Mouse (Mus musculus) thymus, postnatal 10 days (tissue): ENCODE results near the gene Npr1.

Experiments used
- DNase-seq, 2 experiments: peaks; one replicate each; pipeline ENCODE4 v3.0.0; 2021; ENCODE audit warnings: low spot score in 2 of 2

Npr1 gene

DNA sequence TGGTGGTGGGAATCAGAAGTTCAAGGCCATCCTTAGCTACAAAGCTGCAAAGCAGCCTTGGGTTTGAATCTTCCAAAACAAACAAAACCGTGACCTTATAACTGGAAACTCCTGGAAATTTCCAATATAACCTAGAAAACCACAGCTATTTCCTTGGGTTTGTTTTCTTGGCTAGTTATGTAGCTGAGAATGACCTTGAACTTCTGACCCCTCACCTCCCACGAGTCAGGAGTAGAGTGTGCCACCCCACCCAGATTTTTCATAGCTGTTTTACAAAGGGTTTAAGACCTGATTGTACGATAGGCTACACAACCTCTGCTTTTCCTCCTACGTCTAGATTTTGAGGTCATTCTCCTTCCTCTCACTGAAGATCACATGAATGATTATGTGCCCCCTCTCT, 28.5 kb downstream of the Npr1 start:
- DNase-seq, result no peak

DNA sequence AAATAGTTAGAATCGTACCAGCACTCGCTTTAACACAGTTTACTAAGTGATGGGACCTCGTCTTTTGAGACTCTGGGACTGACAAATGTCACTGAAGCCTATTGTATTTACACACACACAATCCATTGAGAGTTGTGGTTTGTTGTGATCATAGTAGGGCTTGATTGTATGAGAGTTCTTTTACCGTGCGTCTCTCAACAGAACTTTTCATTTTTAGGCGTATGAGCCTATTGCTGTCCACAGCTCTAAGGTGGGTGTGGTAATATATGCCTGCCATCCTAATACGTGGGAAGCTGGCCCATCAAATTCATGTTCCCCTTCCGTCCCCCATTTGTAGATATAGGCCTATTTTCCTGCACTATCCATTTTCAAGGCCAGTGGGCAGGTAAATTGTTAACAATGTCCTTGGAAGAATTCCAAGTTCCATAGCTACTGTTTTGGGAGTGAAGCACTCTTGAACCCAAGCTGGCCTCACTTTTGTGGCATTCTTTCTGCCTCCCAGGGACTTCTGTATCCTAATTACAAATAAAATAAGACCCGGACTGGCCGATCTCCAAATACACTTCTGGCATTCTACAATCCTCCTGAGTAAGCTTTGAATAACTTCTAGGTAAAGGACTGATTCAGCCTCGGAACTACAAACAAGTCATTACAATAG, 31.5 kb downstream of the Npr1 start:
- no peak for DNase-seq

DNA sequence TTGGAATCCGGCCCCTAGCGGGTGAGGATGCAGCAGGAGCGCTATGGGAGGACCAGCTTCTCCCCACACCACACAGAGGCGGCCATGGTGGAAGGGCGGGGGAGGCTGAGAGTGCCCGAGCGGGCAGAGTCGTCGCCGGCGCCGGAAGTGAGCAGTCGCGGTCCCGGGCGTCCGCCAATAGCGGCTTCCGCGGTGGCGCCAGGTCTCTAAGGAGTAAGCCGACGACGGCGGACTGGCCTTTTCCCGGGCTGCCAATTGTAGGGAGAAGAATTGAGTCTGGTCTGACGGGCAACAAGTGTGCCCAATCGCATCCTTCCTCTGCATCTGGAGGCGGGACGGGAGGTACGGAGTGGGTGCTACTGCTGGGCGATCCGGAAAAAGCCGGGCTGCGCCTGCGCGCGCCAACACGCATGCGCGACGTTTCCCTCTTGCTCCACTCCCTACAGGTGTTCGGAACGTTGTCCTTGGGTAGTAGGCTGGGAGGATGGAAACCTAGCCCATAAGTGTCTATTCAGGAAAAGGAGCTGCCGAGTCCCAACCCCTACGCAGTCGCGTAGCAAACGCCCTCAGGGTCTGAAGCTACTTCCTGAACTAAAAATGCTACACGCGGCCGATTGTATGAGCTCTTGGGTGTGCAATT, 32.2 kb downstream of the Npr1 start, which contains the start of gene Ints3:
Gene Ints3, minus strand, starts transcription at position 242 of the 640 bp plus-strand sequence.
- peak; percentile 97 to 99 for DNase-seq

DNA sequence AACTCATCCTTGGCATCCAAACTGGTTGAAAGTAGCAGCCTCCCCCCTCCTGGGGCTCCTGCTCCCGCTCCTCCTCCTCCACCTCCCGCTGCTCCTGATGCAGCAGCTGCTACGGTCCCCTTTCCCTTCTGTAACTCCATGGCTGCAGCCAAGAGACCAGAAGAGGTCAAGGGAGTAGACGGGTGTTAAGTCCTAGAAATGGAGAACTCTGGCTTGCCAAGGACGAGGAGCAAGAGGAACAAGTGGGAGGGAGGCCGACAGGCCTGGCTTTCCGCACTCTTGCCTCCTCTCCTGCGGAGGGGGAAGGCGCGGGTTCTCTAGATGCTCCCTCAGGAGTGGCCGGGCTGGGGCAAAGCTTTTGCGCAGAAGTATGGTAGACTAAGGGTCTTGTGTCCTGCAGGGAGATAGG, 32.9 kb downstream of the Npr1 start:
- peak in 1 of 2 experiments; percentile 49 for DNase-seq

DNA sequence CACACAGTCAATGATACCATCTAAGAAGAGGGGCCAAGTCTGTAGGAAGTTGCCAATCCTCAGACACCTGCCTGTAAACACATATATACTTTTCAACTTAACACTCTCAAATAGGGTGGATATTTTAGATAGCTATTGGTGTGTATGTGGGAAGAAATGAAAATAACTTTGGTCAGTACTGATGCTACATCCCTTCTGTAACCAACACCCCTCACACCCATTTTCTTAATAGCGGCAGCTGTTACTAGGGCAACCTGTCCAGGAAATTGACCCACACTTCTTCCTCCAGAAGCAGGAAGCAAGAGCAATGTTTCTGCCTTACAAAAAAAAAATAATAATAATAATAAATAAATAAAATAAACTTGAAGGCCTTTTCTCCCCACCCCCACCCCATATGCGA, 33.3 kb downstream of the Npr1 start:
- DNase-seq, result no peak

DNA sequence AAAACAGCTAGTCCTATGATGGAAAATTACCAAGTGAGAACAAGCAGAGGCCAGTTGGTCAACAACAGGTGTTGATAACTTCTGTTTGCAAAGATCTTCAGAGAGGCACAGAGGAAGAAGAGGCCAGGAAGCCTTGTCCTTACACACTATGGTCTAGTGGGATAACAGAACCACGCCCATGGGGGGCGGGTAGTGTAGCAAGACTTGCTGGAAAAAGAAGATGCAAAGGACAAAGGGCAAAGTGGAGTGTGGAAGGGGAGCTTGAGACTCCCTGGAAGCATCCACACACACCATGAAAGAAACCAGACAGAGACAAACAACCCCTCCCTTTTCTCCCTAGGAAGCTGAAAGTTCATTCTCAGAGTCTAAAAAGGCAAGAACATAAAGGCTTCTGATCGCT, 36.1 kb downstream of the Npr1 start:
- DNase-seq, result no peak

DNA sequence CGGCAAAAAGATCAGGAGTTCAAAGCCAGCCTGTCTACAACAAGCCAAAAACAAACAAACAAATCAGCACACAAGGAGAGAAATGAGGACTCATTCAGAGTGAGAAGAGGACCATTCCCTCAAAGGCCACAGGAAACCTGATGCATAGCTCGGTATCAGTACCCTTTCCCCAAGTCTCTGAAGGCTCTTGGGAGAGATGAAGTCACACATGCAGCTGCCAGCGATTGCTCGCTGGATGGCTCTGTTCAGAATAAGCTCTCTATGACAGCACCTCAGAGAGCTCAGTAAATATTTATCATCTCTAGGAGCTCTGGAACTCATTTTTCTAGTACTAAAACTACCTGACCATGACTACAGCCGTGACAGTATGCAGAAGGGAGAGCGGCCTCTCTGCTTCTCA, 37.5 kb downstream of the Npr1 start:
- DNase-seq, result no peak

DNA sequence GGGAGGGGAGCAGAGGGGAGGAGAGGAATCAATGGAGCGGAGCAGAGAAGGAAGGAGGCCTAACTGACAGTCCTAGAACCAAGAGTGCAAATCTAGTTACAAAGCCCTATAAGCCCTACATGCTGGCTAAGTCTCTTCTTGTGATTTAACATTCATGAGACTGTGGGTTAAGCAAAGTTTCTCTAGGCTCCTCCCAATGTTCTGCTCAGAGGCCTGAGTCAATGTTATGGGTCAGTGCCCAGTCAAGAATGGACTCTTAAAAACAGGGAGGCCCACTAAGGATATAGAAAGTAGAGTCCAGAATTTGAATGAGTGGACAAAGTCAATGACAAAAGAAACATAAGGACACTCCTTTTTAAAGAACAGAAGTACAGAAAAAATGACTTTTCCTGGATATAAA, 38.1 kb downstream of the Npr1 start:
- DNase-seq, result no peak

DNA sequence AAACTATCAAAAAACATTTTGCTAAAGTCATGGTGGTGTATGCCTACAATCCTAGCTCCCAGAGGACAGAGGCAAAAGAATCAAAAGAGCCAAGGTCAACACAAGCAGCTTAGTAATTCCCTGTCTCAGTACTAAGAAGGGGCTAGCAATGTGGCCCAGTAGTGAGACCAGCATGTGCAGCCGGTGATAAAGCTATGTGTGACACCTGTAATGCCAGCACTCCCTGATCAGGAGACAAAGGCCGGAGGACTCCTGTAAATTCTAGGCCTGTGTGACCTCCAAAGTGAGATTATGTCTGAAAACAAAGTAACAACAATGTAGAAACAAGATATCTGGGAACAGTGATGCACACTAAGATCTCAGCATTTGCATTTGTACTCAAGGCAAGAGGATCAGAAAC, 40.2 kb downstream of the Npr1 start:
- DNase-seq, result no peak

DNA sequence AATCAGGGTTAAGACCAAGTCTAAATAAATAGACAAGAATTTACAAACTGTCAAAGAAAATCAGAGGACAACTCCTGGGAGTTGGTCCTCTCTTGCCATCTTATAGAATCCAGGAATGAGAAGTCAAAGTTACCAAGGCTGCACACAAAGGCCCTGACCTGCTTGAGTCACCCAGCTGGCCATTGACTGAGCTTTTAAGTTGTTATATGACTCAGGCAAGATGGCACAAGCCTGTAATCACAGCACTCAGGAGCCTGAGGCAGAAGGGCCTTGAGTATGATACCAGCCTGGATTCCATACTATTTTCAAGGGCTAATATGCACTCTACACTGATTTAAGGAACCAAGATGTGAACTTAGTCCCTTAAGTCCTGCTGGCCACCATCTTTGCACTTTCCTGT, 42.1 kb downstream of the Npr1 start:
- DNase-seq, result no peak

DNA sequence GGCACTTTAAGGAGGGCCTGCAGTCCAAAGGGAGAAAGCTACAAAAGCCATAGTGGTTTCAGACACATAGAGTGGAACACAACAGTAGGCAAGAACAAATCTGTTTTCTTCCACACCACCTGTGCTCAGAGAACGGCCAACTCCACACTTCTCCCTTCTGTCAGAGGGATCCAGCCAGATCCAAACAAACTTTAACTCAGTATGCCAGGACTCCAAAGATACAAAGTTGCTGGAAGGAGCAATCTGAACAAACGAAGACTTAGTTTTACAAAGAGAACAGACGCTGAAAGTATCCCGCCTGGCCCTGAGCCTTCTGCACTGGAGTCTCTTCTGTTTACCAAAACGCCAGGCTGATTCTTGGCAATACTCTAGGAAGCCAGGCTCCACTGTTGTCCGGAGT, 45.0 kb downstream of the Npr1 start:
- no peak for DNase-seq

DNA sequence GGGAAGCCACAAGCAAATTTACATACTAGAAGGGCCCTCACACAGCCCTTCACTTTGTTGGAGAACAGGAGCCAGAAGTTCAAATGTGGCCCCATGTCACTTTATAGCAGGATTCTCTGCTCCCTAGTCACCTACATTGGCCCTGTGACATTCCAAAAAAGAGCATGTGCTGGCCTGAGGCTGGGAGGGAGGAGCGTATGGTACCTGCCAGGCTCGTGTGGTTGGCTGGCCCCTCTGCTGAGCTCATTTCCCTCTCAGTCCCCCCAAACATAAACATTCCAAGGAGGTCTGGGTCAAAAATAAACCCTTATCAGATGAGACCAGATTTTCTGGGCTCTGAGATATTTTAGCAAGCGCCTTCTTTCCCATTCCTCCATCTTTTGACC, 52.7 kb downstream of the Npr1 start:
- no peak for DNase-seq

DNA sequence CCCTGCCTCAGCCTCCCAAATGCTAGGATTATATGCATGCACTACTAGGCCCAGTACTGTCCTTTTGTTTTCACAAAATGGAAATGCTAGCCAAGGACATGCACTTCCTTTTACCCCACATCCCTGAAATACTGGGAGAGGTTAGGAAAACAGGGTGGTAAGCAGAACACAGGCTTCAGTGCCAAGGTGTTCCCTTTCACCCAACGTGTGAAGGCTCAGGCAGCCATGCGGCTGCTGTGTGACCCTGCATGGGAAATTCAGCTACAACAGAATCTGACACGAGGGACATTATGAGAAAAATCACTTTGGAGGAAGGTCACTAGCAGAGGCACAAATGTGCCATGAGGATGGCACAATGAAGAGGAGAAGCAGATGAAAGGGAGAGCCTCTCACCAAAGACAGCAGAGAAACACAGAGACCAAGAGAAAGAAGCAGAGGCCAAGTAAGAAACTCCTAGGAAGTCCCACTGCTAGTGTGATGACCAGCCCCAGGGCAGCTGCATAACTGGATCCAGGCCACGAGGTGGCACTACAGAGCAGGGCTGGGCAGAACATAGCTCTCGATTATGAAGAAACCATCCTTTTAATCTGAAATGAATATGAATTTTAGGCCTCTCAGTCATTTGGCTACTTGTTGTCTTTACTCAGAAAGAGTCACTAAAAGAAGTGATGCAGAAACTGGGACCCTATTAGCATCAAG, 53.2 kb downstream of the Npr1 start:
- peak; percentile 15 to 67 for DNase-seq

DNA sequence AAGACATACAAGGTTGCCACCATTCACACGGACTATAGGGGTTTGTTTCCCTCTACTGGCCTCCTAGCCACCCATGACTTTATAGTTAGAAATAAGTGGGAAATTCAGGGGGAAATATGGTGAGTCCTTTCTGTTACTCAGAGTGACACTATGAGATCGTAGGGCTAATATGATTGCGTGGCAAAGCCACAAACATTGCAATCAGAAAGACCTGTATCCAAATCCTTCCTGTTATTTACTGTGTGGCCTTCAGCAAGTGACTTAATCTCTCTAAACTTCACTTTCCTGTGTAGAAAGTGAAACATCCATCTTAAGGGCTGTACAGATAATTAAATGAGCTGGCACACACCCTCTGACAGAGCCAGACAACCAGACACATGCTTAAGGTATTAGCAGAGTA, 56.9 kb downstream of the Npr1 start:
- no peak for DNase-seq

DNA sequence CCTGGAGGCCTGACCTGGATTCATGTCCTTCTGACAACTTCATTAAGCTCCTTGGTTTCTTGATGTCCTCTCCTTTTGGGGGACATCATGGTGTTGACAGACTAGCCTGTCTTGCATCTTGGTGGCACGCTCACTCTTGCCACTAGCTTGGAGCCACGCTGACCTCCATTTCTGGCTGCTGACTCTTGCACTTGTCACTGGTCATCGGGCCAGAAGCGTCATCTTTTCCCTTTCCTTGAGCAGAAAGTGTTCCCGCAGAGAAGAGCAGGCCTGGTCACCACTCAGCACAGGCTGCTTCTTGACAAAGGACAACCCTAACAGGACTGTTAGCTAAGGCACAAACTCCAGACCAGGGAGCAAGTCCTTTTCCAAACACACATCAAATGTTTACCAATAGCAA, 59.3 kb downstream of the Npr1 start:
- DNase-seq, result no peak

DNA sequence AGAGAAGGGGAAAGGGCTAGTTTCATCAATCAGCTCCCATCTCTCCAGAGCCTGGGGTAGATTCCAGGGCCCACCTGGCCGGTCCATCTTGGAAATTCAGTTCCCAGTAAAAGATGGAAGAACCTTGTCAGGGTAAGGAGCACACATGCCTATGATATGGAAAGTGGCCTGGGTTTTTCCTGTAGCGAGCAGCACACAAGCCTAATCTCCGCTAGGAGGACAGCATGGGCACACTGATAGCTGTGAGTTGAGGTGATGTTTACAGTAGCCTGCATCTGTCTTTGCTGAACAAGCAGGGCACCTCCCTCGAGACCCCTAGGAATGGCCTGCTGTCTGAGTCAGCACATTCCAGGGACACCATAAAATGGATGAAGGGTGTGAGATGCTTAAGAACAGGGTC, 61.1 kb downstream of the Npr1 start:
- no peak for DNase-seq

DNA sequence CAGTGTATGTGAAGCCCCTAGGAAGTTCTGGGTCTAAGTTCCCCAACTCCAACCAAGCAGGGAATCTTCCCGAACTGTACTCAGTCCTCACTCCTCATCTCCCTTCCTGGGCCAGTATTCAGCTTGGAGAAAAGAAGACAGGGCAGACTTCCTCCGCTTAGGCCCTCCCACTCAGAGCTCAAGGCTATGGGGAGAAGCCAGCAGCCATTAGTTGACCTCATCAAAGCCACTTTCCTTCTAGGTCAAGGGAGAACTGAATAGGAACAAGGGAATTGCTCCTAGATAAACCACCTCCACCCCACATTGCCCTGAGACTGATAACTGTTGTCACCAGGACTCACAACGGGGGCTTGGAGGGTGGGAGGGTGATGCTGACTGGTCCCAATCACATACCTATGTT, 61.5 kb downstream of the Npr1 start:
- no peak for DNase-seq

DNA sequence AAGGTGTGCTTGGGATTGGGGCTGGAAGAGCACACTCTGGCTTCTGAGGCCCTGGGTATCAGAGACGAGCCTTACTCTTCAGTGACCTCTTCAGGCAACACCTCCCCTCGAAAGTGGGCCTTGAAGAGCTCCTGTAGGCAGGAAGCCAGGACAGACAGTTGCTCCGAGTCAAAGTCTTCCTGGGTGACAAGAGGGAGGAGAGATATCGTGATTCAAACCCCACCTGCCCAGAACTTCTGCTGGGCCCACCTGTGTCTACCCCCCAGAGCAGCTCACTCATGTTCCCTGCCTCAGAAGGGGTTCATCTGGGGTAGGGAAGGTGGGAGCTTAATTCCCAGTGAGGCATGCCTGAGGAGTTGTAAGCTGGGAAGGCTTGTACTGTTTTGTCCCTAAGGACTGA, 64.7 kb downstream of the Npr1 start:
- no peak for DNase-seq
